Mouse (Mus musculus) ES-E14 (cell line): ENCODE results near the gene Rnf220.

Source experiments
- CHD2 ChIP-seq: IDR thresholded peaks from 2 replicates; pipeline ENCODE4 v1.6.1; 2014; ENCODE audit warnings: mild to moderate bottlenecking, low read depth, low read length, inconsistent platforms
- ZC3H11A ChIP-seq: IDR thresholded peaks from 2 replicates; pipeline ENCODE4 v1.6.1; 2012; ENCODE audit warnings: low read depth, mild to moderate bottlenecking, inconsistent platforms, low read length, borderline replicate concordance

GRCm38 (mm10) chr4:117303581-117304238 is 193.1 kb downstream of the Rnf220 start:
- TF ChIP-seq ZC3H11A (no peak), CHD2 (no peak)
